Mouse (Mus musculus) naive thymus-derived CD4-positive, alpha-beta T cell, adult 2 months (primary cell): ENCODE results near the gene Kmt2d.

Experiments used
- DNase-seq: peaks from one replicate; pipeline ENCODE4 v3.0.0-alpha.2; 2011; ENCODE audit warnings: low read depth

The Kmt2d gene

GRCm38 (mm10) chr15:98854214-98854613, 16.8 kb downstream of the Kmt2d start:
- DNase-seq: no peak

- DNase-seq: no peak
Observed at GRCm38 (mm10) chr15:98853161-98853937, 17.7 kb downstream of the Kmt2d start.

- no peak for DNase-seq
Observed at GRCm38 (mm10) chr15:98852733-98853132, 18.3 kb downstream of the Kmt2d start.

- no peak for DNase-seq
Observed at GRCm38 (mm10) chr15:98852071-98852470, 18.9 kb downstream of the Kmt2d start.

DNA sequence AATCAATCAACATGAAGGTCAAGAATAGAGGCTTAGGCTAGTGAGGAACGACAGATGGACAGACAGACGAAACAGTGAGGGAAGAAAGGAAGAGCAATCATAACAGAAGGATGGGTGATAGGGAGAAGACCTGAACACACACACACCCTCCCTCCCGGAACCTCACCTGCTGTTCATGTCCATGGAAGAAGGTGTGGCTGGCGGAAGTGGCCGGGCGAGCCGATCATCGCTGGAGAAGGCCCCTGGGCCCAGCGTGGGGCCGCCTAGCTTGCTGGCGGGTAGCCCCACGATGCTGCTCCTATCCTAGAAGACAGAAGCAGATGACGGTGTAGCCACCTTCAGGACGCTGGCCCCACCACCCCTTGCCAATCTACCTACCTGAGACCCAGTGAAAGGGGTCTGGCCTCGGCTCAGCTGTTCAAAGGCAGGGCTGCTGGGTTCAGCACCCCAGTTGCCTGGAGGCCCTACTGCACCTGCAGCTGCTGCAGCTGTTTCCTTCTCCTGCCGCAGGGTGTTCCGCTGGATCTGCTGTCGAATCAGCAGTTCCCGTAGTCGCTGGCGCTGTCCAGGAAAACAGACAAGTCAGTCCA, 19.7 kb downstream of the Kmt2d start:
- DNase-seq: no peak

GRCm38 (mm10) chr15:98850668-98851067, 20.3 kb downstream of the Kmt2d start:
- no peak for DNase-seq

DNA sequence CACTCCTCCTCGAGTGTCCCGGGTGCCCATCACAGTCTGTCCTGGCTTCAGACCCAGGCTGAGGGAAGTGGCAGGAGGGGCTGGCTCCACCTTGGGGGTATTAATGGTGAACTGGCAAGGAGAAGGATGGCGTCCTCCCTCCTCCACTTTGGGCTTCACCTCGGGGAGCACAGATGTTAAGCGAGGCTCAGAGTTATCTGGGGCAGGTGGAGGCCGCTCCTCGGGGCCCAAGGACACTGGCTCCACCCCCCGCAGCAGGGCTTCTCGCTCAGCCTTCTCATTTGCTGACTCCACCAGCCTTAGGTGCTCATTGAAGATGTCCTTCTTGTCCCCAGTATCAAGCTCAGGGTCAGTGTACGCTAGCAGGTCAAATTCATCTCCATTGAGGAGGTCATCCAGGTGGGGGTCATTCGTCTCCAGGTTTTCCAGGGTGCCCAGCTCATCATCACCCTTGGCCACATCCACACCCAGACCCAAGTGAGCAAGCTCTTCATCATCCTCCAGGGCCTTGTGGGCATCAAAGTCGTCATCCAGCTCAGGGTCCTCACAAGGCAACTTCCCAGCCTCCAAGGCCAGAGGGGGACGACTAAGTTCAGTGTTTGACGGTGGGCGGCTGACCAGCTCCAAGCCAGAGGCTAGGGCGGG, 20.9 kb downstream of the Kmt2d start:
- no peak for DNase-seq

DNA sequence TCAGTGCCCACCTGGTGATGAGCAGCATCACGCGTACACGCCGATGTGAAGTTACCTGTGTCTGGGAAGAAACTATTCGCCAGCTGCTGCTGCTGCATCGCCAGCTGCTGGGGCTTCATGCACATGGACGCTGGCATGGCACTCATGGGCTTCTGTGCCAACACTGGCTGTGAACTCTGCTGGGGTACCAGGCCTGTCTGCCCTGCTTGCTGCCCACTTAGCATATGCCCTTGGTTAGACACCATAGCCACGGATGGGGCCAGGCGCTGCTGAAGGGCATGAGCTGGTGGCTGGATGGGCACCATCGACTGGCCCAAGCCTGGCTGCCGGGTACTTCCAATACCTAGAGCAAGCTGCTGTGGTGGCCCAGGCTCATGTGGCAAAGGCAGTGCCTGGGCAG, 21.8 kb downstream of the Kmt2d start:
- DNase-seq: no peak

DNA sequence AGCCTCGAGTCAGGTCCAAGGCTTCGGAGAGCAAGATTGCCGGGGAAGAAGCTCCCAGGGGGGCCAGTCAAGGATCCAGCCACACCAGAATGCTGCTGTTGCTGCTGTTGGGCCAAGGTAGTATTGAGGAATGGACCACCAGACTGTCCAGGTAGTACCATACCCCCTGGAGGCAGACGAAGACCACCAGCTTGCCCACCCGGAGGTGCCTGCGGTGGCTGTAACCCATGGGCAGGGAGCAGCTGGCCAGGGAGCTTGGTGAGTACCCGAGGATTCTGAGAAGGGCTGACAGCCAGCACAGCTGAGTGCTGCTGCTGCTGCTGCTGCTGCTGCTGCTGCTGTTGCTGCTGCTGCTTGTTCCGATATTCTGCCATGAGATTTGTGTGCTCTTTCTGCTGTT, 24.9 kb downstream of the Kmt2d start:
- no peak for DNase-seq

- DNase-seq: no peak
Observed at GRCm38 (mm10) chr15:98845149-98845548, 25.9 kb downstream of the Kmt2d start.

DNA sequence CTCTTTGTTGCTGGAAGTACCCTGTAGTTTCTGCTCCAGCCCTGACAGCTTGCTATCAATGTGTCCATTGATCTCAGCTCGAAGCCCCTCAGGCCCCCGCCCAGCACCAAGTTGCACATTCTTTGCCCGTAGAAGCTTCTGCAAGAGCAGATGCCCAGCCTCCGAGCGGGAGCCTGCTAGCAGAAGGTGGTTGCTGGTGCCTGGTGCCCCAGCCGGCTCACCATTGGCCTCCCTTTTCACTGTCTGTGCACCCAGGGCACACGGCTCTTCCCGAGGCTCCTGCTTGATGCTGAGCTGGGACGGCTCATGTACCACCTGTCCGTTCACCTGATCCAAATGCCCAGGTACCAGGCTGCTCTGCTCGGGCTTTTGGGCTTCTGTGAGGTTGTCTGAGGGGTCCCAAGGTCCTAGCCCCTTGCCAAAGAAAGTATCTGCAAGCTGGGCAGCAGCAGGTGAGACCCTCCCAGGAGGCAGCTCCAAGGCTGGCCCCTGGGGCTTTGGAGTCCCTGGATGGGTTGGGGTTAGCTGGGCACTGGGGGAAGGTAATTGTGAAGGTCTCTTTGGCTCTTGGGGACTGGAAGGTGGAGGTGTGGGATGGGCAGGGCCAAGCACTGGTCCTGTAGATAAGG, 27.3 kb downstream of the Kmt2d start:
- no peak for DNase-seq

DNA sequence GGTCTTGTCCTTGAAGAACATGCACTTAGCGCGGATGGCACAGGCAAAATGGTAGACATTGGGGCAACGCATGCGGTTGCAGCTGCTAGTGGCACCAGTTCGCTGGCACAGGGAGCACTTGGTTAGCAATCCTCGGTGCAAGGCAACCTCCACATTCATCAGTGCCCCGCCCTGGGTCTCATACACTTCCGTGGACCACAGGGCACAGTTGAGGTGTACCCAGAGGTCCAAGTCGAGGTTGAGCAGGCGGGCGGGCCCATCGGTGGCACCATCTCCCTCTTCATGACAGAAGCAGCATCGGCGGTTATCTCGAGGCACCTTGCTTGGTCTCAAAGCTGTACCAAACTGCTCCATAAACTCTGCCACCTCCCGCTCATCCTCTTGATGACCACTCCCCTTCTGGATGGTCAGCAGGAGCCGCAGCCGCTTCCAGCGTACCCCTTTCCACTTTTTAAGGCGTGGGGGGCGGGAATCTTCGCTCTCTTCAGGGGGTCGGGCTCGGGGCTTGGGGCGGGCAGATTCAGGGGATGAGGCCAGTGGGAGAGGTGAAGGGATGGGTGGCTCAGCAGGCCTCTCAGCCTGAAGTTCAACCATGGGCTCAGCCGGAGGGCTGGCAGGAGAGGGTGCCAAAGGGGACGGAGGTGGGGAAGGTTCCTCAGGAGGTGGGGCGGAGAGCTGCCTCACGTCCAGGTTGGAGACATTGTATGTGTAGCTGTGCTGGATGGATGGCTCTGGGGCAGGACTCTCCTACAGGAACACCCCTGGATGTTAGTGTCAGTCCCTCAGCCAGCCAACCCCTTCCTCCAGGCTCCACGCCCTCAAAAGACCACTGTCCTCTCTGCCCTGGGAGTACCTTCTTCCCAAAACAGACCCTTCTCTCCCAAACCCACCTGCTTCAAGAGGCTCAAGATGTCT, 31.1 kb downstream of the Kmt2d start:
- DNase-seq: no peak

DNA sequence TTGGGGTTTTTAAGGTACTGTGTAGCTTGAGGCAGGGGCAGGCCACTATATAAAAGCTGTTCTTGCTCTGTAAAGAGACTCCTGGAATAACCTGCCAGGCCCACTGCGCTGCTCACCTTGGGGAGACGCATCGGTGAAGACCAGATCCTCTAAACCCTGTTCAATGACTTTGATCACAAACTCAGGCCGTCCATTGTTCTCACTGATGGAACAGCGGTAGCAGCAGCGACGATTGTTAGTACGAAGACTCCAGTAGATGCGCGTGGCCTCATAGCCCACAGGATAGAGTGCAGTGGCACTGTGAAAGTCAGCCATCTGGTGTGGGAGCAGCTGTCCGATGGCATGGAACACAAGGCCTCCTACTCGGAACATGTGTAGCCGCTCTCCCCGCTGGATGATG, 31.8 kb downstream of the Kmt2d start:
- DNase-seq: no peak

GRCm38 (mm10) chr15:98837743-98838103, 33.3 kb downstream of the Kmt2d start:
- no peak for DNase-seq

DNA sequence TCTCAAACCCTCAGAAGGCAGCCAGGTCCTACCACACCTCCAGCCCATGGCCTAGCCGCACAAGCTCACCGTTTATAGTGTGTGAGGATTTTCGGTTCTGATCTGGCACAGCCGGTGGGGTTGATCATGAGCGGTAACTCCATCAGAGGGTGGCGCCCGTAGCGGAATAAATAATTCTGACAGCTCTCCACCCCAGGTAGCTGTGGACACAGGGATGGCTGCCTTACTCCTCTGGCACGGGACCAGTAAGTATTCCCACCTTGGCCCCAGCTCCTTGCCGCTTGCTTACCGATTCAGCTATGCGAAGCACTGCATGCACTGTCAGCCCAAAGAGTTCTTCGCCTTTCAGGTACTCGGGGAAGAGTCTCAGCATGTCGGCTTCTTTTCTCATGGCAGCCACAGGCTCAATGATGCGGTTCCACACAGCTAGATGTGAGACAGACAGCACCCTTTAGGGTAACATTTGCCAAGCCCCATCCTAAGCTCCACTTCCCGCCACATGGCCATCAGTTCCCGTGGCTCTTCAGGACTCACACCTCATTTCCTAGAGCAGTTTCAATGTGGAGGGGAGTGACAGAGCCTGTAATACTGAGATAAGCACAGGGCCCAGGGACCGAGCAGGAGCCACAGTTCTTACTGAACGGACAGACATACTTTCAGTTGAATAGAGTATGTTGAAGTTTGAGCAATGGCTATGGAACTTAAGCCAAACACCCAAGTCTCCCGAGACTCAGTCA, 33.8 kb downstream of the Kmt2d start:
- no peak for DNase-seq

DNA sequence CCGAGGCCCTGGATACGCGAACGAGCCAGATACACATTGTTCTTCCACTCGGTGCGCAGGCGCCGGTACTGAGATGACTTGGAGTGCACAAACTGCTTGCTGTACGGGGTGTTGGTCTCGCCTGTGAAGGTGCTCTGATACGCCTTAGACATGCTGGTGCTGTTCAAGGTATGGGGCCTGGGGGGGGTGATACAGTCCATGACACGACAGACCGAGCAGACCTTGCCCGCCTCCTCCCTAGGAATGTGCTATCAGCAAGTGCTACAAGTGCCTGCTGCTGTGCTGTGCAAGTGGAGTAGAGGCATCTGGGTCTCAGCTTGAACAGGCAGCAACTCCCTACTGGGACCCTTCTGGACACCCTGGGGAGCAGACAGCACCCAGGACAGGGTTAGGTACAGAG, 35.7 kb downstream of the Kmt2d start:
- no peak for DNase-seq

DNA sequence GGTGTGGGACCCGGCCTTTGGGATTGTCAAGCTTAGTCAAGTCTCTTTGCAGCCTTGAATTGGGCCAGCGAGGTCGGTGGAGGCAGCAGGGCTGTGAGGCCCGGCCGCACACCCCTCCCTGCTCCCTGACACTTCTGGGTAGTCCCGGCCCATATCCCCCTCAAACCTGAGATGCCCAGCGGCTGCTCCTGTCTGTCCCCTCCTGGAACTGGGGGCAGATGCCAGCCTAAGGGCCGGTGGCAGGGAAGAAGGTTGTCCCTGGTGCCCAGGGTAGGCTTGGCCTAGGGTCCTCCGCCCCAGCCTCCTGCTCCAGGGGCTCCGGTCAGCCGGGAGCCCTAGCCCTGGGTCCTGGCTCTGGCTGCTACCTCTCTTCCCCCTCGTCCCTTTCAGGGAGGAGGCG, 36.9 kb downstream of the Kmt2d start:
- no peak for DNase-seq

GRCm38 (mm10) chr15:98833281-98833680, 37.7 kb downstream of the Kmt2d start:
- no peak for DNase-seq

GRCm38 (mm10) chr15:98832161-98833058, 38.6 kb downstream of the Kmt2d start:
- peak; percentile 81 for DNase-seq

DNA sequence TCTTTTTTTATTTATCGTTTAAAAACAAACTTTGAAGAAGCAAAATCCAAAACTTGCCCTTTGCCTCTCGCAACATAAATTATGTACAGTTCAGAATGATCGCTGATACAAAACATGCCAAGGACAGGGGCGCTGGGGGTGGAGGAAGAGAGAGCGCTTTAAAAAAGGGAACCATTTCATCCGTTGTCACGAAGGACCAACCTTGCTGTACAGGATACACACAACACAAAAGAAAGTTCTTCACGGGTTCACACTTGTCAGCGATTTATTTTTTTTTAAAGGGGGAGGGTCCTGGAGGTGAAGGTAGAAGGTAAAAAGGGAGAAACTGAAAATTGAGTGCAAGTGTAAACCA, 39.3 kb downstream of the Kmt2d start:
- DNase-seq: no peak
